Mouse (Mus musculus) brain, embryonic 14.5 days (tissue): Measurements from ENCODE around the gene Clmn.

Source experiments
- CTCF ChIP-seq: fragments of 200-500 bp; IDR thresholded peaks from 2 replicates; pipeline ENCODE4 v1.5.1; 2012; ENCODE audit warnings: inconsistent platforms, mild to moderate bottlenecking, moderate library complexity, borderline replicate concordance; ENCODE audit not compliant: insufficient read depth, insufficient read length; ENCODE audit errors: extremely low read depth
- POLR2A ChIP-seq: fragments of 200-500 bp; IDR thresholded peaks from 2 replicates; pipeline ENCODE4 v1.6.1; 2012; ENCODE audit warnings: mild to moderate bottlenecking, inconsistent platforms, borderline replicate concordance; ENCODE audit not compliant: poor library complexity, insufficient read depth, insufficient read length, severe bottlenecking; ENCODE audit errors: extremely low read depth

GRCm38 (mm10) chr12:104758066-104758465 lies 106.8 kb downstream of the Clmn start:
- no peak for TF ChIP-seq CTCF
- no peak for TF ChIP-seq POLR2A
